Mouse (Mus musculus): ENCODE data around the gene Rhof. TPM values are rescaled to one million over a fixed set of nuclear protein-coding genes. Genes with fewer than 3 reads are reported as not detected.

The Rhof gene
- 10 to 100 TPM; 48.5 to 48.9 TPM for total RNA-seq (2021)
- long read RNA-seq, experiment 1, full-length matches to known transcripts: 70 of 76 reads
- long read RNA-seq, experiment 1, partial matches to known transcripts: 4 of 76 reads
- long read RNA-seq, experiment 1, other reads (novel, unspliced or antisense): 2 of 76 reads
- long read RNA-seq, experiment 2, transcript Rhof-201 (5 exons, 2,208 nt): major isoform, 54 of 61 reads
- long read RNA-seq, experiment 2, partial matches to known transcripts: 2 of 61 reads
- long read RNA-seq, experiment 2, other reads (novel, unspliced or antisense): 5 of 61 reads

- peak; percentile 84 for TF ChIP-seq CTCF (IDR thresholded peaks at IDR 0.05)
- intact Hi-C loops (cut with DNase I): loop anchor here (1.0 to 2.0 kb wide), 3 partner anchors 17 to 68 kb away; no protein-coding TSS in a partner anchor
Observed at GRCm38 (mm10) chr5:123132308-123133071, at the start of gene Rhof. Rhof (minus strand) TSS chr5:123132692.

DNA sequence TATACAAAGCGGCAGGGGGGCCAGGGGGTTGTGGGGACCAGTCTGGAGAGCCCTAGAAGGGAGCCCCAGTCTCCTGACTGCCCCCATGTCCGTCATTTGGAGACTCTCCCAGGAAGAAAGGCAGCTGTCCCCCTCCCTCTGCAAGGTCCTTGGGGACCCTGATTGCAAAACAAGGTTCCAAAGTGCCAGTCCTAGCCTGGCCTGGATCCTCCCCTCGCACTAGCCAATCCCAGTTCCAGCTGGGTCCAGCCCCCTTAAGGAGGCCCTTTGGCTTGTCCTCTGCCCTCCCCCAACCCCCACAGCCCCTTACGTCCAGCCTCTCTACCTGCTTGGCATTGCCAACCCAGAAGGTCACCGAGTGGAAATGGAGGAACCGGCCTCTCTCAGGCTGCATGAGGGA, 49.0 kb upstream of the Rhof start:
- Histone ChIP-seq H3K4me3 (no peak overlapping the region), H3K27ac (no peak overlapping the region)
- no peak for DNase-seq (ENCODE audit: extremely low spot score in 1 of 2, low spot score in 2 of 2)
- intact Hi-C loops (cut with DNase I): no loop called here
- TF ChIP-seq CTCF (IDR thresholded peaks at IDR 0.05): no peak

More at GRCm38 (mm10) chr5:123132308-123133071, at the start of gene Rhof:
- Histone ChIP-seq H3K4me3 (peak within 1 kb of the TSS; percentile 62), H3K27ac (peak within 1 kb of the TSS; percentile 95)
- peak; percentile 81 to 82 for DNase-seq (ENCODE audit: extremely low spot score in 1 of 2, low spot score in 2 of 2)

GRCm38 (mm10) chr5:123180390-123180789, 47.9 kb upstream of the Rhof start:
- intact Hi-C loops (cut with DNase I): no loop called here

DNA sequence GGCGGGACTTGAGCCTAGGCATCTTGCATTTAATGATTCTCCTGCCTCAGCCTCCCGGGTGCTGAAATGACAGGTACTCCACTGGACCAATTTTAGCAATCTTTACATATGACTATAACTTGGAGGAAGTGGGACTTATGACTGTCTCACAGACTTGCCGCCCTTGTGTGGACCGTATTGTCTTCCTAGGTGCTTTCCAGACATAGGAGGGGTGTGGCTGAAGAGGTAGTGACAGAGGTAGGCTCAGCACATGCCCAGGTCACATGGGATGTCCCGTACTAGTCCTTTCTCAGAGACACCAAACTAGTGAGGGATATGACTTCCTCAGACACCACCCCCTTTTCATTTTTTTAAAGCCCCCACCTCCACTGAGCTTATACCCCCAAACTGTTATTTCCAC, 46.3 kb upstream of the Rhof start:
- Histone ChIP-seq H3K4me3 (no peak overlapping the region), H3K27ac (no peak overlapping the region)
- no peak for TF ChIP-seq CTCF (IDR thresholded peaks at IDR 0.05)
- no peak for DNase-seq (ENCODE audit: extremely low spot score in 1 of 2, low spot score in 2 of 2)
- intact Hi-C loops (cut with DNase I): loop anchor here (10.0 kb wide), 1 partner anchor 254 kb away; no protein-coding TSS in a partner anchor

More at GRCm38 (mm10) chr5:123180390-123180789, 47.9 kb upstream of the Rhof start:
- no peak overlapping the region for H3K4me3 ChIP-seq
- H3K27ac ChIP-seq: no peak overlapping the region
- no peak for TF ChIP-seq CTCF (IDR thresholded peaks at IDR 0.05)
- DNase-seq (ENCODE audit: extremely low spot score in 1 of 2, low spot score in 2 of 2): no peak

DNA sequence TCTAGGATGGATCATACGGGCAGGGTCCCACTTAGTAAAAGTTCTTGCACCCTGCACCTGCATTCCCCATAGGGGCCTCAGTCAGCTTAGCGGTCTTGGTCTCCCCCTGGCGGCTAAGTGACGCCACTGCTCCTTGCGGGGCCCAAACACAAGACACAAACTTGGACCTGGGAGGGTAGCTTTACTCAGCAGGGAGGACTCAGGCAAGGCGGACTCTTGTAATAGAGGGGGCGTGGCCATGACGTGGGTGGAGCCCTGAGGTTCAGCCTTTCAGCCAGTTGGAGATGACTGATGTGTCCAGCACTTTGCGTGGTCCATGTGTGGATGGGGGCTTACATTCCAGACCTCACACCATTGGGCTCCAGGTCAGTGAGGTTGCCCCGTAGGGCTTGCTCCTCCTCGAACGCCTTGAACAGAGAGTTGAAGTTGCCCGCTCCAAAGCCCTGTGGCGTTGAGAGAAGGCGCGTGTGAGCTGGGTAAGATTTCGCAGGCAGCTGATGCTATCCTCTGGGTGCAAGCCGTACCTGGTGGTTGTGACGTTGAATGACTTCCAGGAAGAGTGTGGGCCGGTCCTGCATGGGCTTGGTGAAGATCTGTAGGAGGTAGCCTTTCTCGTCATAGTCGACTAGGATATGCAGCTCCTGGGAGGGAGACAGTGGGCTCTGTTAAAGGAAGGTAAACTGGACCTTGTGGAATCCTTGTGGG, 39.3 kb upstream of the Rhof start:
- peak; percentile 99 for TF ChIP-seq CTCF (IDR thresholded peaks at IDR 0.05)
- H3K4me3 ChIP-seq: peak overlapping the region; percentile 6; the same call in 1 of the 2 replicates
- peak; percentile 77 to 87 for DNase-seq (ENCODE audit: extremely low spot score in 1 of 2, low spot score in 2 of 2)
- H3K27ac ChIP-seq: no peak overlapping the region
- intact Hi-C loops (cut with DNase I): loop anchor here (1.0 to 10.0 kb wide), 5 partner anchors 39 to 247 kb away; partner anchors contain the start of gene Rhof

GRCm38 (mm10) chr5:123170365-123170764, 37.9 kb upstream of the Rhof start:
- intact Hi-C loops (cut with DNase I): loop anchor here (5.0 to 10.0 kb wide), 2 partner anchors 203 to 246 kb away; no protein-coding TSS in a partner anchor
- no peak for DNase-seq (ENCODE audit: extremely low spot score in 1 of 2, low spot score in 2 of 2)
- H3K27ac ChIP-seq: no peak overlapping the region
- no peak overlapping the region for H3K4me3 ChIP-seq
- no peak for TF ChIP-seq CTCF (IDR thresholded peaks at IDR 0.05)

GRCm38 (mm10) chr5:123169284-123169683, 36.8 kb upstream of the Rhof start, which contains the start of gene Psmd9:
Psmd9 (plus strand) TSS chr5:123169413.
- no peak for TF ChIP-seq CTCF (IDR thresholded peaks at IDR 0.05)
- DNase-seq (ENCODE audit: extremely low spot score in 1 of 2, low spot score in 2 of 2): no peak
- no peak within 1 kb of the TSS for H3K27ac ChIP-seq
- intact Hi-C loops (cut with DNase I): no loop called here
- H3K4me3 ChIP-seq: no peak within 1 kb of the TSS

GRCm38 (mm10) chr5:123167591-123167990, 35.1 kb upstream of the Rhof start:
- intact Hi-C loops (cut with DNase I): no loop called here

DNA sequence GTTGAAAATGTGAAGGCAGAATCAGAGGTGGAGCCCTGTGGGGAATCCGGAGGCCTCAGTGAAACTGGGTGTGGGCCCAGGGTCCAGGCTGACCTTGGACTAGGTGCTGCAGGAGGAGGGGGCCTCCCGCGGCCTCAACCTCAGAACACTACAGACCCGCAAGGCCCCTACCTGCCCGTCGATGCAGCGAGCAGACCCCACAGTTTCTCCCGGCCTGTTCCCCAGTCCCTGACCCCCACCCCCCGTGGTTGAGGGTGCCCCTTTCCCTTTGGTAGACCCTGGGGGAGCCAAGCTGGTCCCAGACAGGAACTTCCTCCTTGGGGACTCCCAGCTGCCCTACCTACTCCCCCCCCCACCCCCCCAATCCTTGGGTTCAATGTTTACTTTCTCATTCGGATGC, 33.9 kb upstream of the Rhof start:
- no peak overlapping the region for H3K27ac ChIP-seq
- intact Hi-C loops (cut with DNase I): no loop called here
- DNase-seq (ENCODE audit: extremely low spot score in 1 of 2, low spot score in 2 of 2): no peak
- no peak overlapping the region for H3K4me3 ChIP-seq
- TF ChIP-seq CTCF (IDR thresholded peaks at IDR 0.05): no peak

More at GRCm38 (mm10) chr5:123167591-123167990, 35.1 kb upstream of the Rhof start:
- no peak for DNase-seq (ENCODE audit: extremely low spot score in 1 of 2, low spot score in 2 of 2)
- H3K27ac ChIP-seq: no peak overlapping the region
- TF ChIP-seq CTCF (IDR thresholded peaks at IDR 0.05): no peak
- no peak overlapping the region for H3K4me3 ChIP-seq

DNA sequence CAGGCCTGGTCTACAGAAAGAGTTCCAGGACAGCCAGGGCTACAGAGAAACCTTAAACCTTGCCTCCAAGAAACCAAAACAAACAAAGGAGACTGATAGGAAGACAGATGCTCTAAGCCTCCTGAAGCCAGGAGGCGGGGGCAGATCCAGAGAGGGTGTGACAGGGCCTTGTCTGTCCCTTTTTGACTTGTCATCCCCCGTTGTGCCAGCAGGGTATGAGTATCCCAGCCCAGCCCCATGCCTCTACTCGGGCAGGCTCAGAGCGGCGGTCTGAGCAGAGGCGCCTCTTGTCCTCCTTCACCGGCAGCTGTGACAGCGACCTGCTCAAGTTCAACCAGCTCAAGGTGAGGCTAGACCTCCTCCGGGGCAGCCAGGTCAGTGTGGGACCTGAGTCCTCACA, 30.4 kb upstream of the Rhof start:
- H3K4me3 ChIP-seq: no peak overlapping the region
- no peak overlapping the region for H3K27ac ChIP-seq
- TF ChIP-seq CTCF (IDR thresholded peaks at IDR 0.05): no peak; the same call in 1 of the 2 replicates
- no peak for DNase-seq (ENCODE audit: extremely low spot score in 1 of 2, low spot score in 2 of 2)
- intact Hi-C loops (cut with DNase I): no loop called here

- no peak for DNase-seq (ENCODE audit: extremely low spot score in 1 of 2, low spot score in 2 of 2)
- intact Hi-C loops (cut with DNase I): no loop called here
- no peak for TF ChIP-seq CTCF (IDR thresholded peaks at IDR 0.05)
- no peak overlapping the region for H3K27ac ChIP-seq
- no peak overlapping the region for H3K4me3 ChIP-seq
Observed at GRCm38 (mm10) chr5:123160341-123160740, 27.8 kb upstream of the Rhof start.

All from left cerebral cortex, adult 2 months (tissue).